Mouse (Mus musculus) thymus, adult 2 months (tissue): ENCODE data around the gene Sowaha.

ENCODE experiments used
- CTCF ChIP-seq: fragments of 200-500 bp; IDR thresholded peaks from 2 replicates; pipeline ENCODE4 v1.5.1; 2012; ENCODE audit warnings: mild to moderate bottlenecking, control low read depth, low read length, moderate library complexity, borderline replicate concordance; ENCODE audit not compliant: control insufficient read depth, poor library complexity, insufficient read depth; ENCODE audit errors: extremely low read depth
- POLR2A ChIP-seq: fragments of 200-500 bp; IDR thresholded peaks from 2 replicates; pipeline ENCODE4 v1.6.1; 2012; ENCODE audit warnings: mild to moderate bottlenecking, low read length, control low read depth, moderate library complexity; ENCODE audit not compliant: control insufficient read depth, poor library complexity, insufficient read depth; ENCODE audit errors: extremely low read depth

- TF ChIP-seq CTCF: no peak
- TF ChIP-seq POLR2A: no peak
Measured at GRCm38 (mm10) chr11:53493243-53493955, 13.3 kb upstream of the Sowaha start.
